Mouse (Mus musculus): Measurements from ENCODE around the gene Yeats2. TPM values are rescaled to one million over a fixed set of nuclear protein-coding genes. Genes with fewer than 3 reads are reported as not detected.
"Not testable (repeated sequence)": the region's sequence is repeated elsewhere in the genome, so short reads cannot be mapped to it uniquely, and the experiment has no call there.

The Yeats2 gene
- polyA plus RNA-seq, 1 experiment from 2014 or later = 4.4 TPM

GRCm38 (mm10) chr16:20112649-20113048 lies 28.2 kb upstream of the Yeats2 start:
- no peak overlapping the region for H3K27ac ChIP-seq (ENCODE audit: low read length)
- H3K27me3 ChIP-seq (ENCODE audit: control insufficient read depth, insufficient read depth, low read depth, low read length) = no peaks in the 10 kb centered on the region
- 69% methylated on average over 2 of the region's 2 CpGs for WGBS (ENCODE audit: insufficient replicate concordance)
- no peaks in the 10 kb centered on the region for H3K4me1 ChIP-seq (ENCODE audit: control insufficient read depth, low read depth, low read length)
- H3K4me3 ChIP-seq (ENCODE audit: low read depth, low read length) = no peak overlapping the region
- H3K9me3 ChIP-seq (replicated peaks; ENCODE audit: control insufficient read depth, low read length) = no peaks in the 10 kb centered on the region
- no peak overlapping the region for H3K4me2 ChIP-seq (ENCODE audit: low read depth, low read length)
- peaks cover 5% of the 10 kb centered on the region for H3K36me3 ChIP-seq (ENCODE audit: control insufficient read depth, insufficient read depth)
- no peak overlapping the region for H3K9ac ChIP-seq (ENCODE audit: low read depth, low read length)
- ATAC-seq (ENCODE audit: low read depth) = no peak

- Histone ChIP-seq H3K9me3 (replicated peaks; ENCODE audit: control insufficient read depth, low read length) (no peaks in the 10 kb centered on the region), H3K27ac (ENCODE audit: low read length) (no peak overlapping the region), H3K4me3 (ENCODE audit: low read depth, low read length) (no peak overlapping the region), H3K27me3 (ENCODE audit: control insufficient read depth, insufficient read depth, low read depth, low read length) (no peaks in the 10 kb centered on the region), H3K4me2 (ENCODE audit: low read depth, low read length) (no peak overlapping the region), H3K4me1 (ENCODE audit: control insufficient read depth, low read depth, low read length) (no peaks in the 10 kb centered on the region), H3K9ac (ENCODE audit: low read depth, low read length) (no peak overlapping the region), H3K36me3 (ENCODE audit: control insufficient read depth, insufficient read depth) (no peaks in the 10 kb centered on the region; the same call in 1 of the 2 replicates)
- ATAC-seq (ENCODE audit: low read depth) = no peak
- 52% methylated on average over 4 of the region's 4 CpGs for WGBS (ENCODE audit: insufficient replicate concordance)
Measured at GRCm38 (mm10) chr16:20116069-20116468, 24.8 kb upstream of the Yeats2 start.

DNA sequence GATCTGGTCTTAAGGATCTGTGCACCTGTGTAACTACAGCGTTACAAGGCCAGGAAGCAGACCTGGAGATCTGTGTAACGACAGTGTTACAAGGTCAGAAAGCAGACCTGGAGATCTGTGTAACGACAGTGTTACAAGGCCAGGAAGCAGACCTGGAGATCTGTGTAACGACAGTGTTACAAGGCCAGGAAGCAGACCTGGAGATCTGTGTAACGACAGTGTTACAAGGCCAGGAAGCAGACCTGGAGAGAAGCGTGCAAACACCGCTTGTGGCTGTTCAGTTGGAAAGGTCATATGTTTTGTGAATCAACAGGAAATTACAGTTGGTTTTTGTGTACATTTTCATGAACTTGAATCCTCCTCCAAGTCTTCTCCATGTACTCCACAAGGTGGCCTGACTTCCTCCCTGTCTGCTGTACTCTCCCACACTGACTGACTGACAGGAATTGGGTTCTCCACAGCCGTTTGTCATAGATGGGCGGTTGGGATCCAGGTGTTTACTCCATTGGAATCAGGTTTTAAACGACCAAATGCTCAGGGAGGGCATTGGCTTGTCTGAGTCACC lies 14.5 kb upstream of the Yeats2 start:
- H3K4me2 ChIP-seq (ENCODE audit: low read depth, low read length); H3K4me3 ChIP-seq (ENCODE audit: low read depth, low read length); H3K27me3 ChIP-seq (ENCODE audit: control insufficient read depth, insufficient read depth, low read depth, low read length); H3K4me1 ChIP-seq (ENCODE audit: control insufficient read depth, low read depth, low read length); H3K9me3 ChIP-seq (replicated peaks; ENCODE audit: control insufficient read depth, low read length); H3K36me3 ChIP-seq (ENCODE audit: control insufficient read depth, insufficient read depth); H3K9ac ChIP-seq (ENCODE audit: low read depth, low read length); H3K27ac ChIP-seq (ENCODE audit: low read length); ATAC-seq (ENCODE audit: low read depth): not testable (repeated sequence)
- WGBS (ENCODE audit: insufficient replicate concordance) = 63% methylated on average over 10 of the region's 10 CpGs

DNA sequence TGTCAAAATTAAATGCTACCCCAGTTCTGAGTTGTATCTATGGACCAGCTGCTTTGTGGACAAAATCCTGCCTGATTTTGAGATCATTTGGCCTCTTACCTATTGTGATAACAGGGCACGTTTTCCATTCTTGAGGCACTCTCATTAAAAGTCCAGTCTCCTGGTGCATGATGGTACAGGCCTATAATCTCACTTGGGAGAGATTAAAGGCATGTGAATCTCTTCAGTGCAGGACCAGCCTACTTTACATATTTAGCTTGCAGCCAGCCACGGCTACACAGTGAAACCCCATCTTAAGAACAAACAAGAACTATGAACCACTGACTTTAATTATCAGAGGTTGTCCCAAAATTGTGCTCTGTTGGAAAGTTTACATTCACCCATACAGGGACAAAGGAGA lies 10.5 kb upstream of the Yeats2 start:
- Histone ChIP-seq H3K4me1 (ENCODE audit: control insufficient read depth, low read depth, low read length) (no peaks in the 10 kb centered on the region), H3K4me3 (ENCODE audit: low read depth, low read length) (no peak overlapping the region), H3K36me3 (ENCODE audit: control insufficient read depth, insufficient read depth) (no peaks in the 10 kb centered on the region), H3K4me2 (ENCODE audit: low read depth, low read length) (no peak overlapping the region), H3K9me3 (replicated peaks; ENCODE audit: control insufficient read depth, low read length) (no peaks in the 10 kb centered on the region), H3K9ac (ENCODE audit: low read depth, low read length) (no peak overlapping the region), H3K27me3 (ENCODE audit: control insufficient read depth, insufficient read depth, low read depth, low read length) (no peaks in the 10 kb centered on the region), H3K27ac (ENCODE audit: low read length) (no peak overlapping the region)
- 41% methylated on average over 2 of the region's 2 CpGs for WGBS (ENCODE audit: insufficient replicate concordance)
- ATAC-seq (ENCODE audit: low read depth) = no peak

DNA sequence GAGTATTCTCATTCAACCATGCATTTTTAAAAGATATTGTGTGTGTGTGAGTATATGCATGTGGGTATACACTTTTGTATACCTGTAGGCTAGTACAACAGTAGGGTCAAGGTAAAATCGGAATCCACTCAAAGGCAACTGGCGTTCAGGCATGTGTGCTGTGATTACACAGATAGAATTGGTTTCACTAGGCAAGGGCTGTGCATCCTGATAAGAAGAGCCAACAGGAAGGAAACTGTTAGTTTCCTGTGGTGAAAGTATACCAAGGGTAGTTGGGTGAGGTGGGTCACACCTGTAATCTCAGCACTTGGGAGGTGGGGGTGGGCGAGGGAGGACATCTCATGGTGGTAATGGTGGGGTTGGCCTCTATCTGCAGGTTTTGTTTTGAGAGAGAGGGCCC lies 3.7 kb downstream of the Yeats2 start:
- H3K4me3 ChIP-seq (ENCODE audit: low read depth, low read length) = no peak overlapping the region
- no peak overlapping the region for H3K4me2 ChIP-seq (ENCODE audit: low read depth, low read length)
- no peak overlapping the region for H3K9ac ChIP-seq (ENCODE audit: low read depth, low read length)
- no peaks in the 10 kb centered on the region for H3K27me3 ChIP-seq (ENCODE audit: control insufficient read depth, insufficient read depth, low read depth, low read length)
- no peaks in the 10 kb centered on the region for H3K36me3 ChIP-seq (ENCODE audit: control insufficient read depth, insufficient read depth)
- H3K27ac ChIP-seq (ENCODE audit: low read length) = no peak overlapping the region
- 45% methylated on average over 3 of the region's 3 CpGs for WGBS (ENCODE audit: insufficient replicate concordance)
- H3K9me3 ChIP-seq (replicated peaks; ENCODE audit: control insufficient read depth, low read length) = no peaks in the 10 kb centered on the region
- H3K4me1 ChIP-seq (ENCODE audit: control insufficient read depth, low read depth, low read length) = peaks cover 10% of the 10 kb centered on the region
- no peak for ATAC-seq (ENCODE audit: low read depth)

DNA sequence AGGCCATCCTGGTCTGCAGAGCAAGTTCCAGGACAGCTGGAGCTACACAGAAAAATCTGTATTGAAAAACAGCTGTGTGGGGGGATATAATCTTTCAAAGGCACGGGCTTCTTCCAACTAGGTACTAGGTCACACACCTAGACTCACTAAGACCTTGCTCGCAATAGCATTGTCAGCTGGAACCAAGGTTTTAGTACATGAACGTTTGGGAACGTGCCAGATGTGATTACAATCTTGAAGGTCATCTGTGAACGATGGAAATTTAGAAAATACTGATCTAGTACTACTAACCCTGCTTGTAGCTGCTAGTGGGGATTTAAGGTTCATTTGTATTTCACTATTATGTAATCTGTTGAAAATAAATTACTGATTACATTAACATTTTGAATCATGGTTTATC lies 11.1 kb downstream of the Yeats2 start:
- H3K36me3 ChIP-seq (ENCODE audit: control insufficient read depth, insufficient read depth) = peaks cover 4% of the 10 kb centered on the region
- no peak overlapping the region for H3K27ac ChIP-seq (ENCODE audit: low read length)
- no peak overlapping the region for H3K4me2 ChIP-seq (ENCODE audit: low read depth, low read length)
- WGBS (ENCODE audit: insufficient replicate concordance) = 56% methylated on average over 5 of the region's 5 CpGs
- no peak overlapping the region for H3K4me3 ChIP-seq (ENCODE audit: low read depth, low read length)
- no peaks in the 10 kb centered on the region; the same call in 1 of the 2 replicates for H3K4me1 ChIP-seq (ENCODE audit: control insufficient read depth, low read depth, low read length)
- ATAC-seq (ENCODE audit: low read depth) = no peak
- H3K9me3 ChIP-seq (replicated peaks; ENCODE audit: control insufficient read depth, low read length) = no peaks in the 10 kb centered on the region
- H3K9ac ChIP-seq (ENCODE audit: low read depth, low read length) = no peak overlapping the region
- no peaks in the 10 kb centered on the region for H3K27me3 ChIP-seq (ENCODE audit: control insufficient read depth, insufficient read depth, low read depth, low read length)

DNA sequence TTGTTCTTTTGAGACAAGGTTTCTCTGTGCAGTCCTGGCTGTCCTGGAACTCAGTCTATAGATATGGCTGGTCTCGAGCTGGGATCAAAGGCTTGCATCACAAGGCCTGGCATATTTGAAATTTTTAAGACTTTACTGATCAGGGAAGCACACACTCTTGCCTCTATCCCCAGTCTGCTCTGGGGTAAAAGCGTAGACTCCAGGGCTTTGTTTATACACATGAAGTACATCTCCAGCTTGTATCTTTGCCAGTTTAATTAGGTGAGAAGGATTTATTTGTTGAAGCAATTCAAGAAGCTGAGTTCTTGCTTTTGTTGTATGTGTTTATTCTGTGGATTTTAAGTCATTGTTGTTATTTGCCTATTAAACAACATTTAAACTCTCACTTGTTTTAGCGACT lies 12.9 kb downstream of the Yeats2 start:
- H3K27me3 ChIP-seq (ENCODE audit: control insufficient read depth, insufficient read depth, low read depth, low read length) = no peaks in the 10 kb centered on the region
- no peak overlapping the region for H3K27ac ChIP-seq (ENCODE audit: low read length)
- ATAC-seq (ENCODE audit: low read depth) = no peak
- 66% methylated on average over 3 of the region's 3 CpGs for WGBS (ENCODE audit: insufficient replicate concordance)
- H3K9me3 ChIP-seq (replicated peaks; ENCODE audit: control insufficient read depth, low read length) = no peaks in the 10 kb centered on the region
- H3K36me3 ChIP-seq (ENCODE audit: control insufficient read depth, insufficient read depth) = peaks cover 4% of the 10 kb centered on the region
- no peak overlapping the region for H3K9ac ChIP-seq (ENCODE audit: low read depth, low read length)
- H3K4me3 ChIP-seq (ENCODE audit: low read depth, low read length) = no peak overlapping the region
- H3K4me2 ChIP-seq (ENCODE audit: low read depth, low read length) = no peak overlapping the region
- H3K4me1 ChIP-seq (ENCODE audit: control insufficient read depth, low read depth, low read length) = no peaks in the 10 kb centered on the region

DNA sequence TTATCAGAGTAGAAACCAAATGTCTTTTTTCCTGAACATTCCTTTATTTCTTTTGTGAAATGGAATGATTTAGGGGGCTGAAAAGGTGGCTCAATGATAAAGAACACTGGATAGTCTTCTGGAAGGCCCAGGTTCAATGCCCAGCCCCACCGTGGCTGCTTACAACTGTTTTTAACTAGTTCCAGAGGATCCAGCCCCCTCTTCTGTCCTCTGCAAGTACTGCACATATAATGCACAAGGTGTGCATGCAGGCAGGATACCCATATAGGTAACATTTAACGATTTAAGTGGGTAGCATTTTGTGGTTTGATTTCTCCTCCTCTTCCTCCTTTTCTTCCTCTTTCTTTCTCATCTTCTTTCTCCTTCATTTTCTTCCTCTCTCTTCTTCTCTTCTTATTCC lies 19.3 kb downstream of the Yeats2 start:
- no peak overlapping the region for H3K4me2 ChIP-seq (ENCODE audit: low read depth, low read length)
- no peak for ATAC-seq (ENCODE audit: low read depth)
- 68% methylated on average over 2 of the region's 2 CpGs for WGBS (ENCODE audit: insufficient replicate concordance)
- H3K27ac ChIP-seq (ENCODE audit: low read length) = no peak overlapping the region
- no peaks in the 10 kb centered on the region for H3K4me1 ChIP-seq (ENCODE audit: control insufficient read depth, low read depth, low read length)
- H3K27me3 ChIP-seq (ENCODE audit: control insufficient read depth, insufficient read depth, low read depth, low read length) = no peaks in the 10 kb centered on the region
- no peaks in the 10 kb centered on the region for H3K9me3 ChIP-seq (replicated peaks; ENCODE audit: control insufficient read depth, low read length)
- H3K36me3 ChIP-seq (ENCODE audit: control insufficient read depth, insufficient read depth) = peaks cover 23% of the 10 kb centered on the region
- no peak overlapping the region for H3K4me3 ChIP-seq (ENCODE audit: low read depth, low read length)
- no peak overlapping the region for H3K9ac ChIP-seq (ENCODE audit: low read depth, low read length)

GRCm38 (mm10) chr16:20169071-20169470 lies 28.2 kb downstream of the Yeats2 start:
- no peak overlapping the region for H3K9ac ChIP-seq (ENCODE audit: low read depth, low read length)

More at GRCm38 (mm10) chr16:20169071-20169470, 28.2 kb downstream of the Yeats2 start:
- 73% methylated on average over 3 of the region's 3 CpGs for WGBS (ENCODE audit: insufficient replicate concordance)
- H3K4me2 ChIP-seq (ENCODE audit: low read depth, low read length) = no peak overlapping the region
- ATAC-seq (ENCODE audit: low read depth) = no peak
- H3K4me1 ChIP-seq (ENCODE audit: control insufficient read depth, low read depth, low read length) = peaks cover 13% of the 10 kb centered on the region
- H3K36me3 ChIP-seq (ENCODE audit: control insufficient read depth, insufficient read depth) = peaks cover 19% of the 10 kb centered on the region
- no peaks in the 10 kb centered on the region for H3K9me3 ChIP-seq (replicated peaks; ENCODE audit: control insufficient read depth, low read length)
- no peak overlapping the region for H3K4me3 ChIP-seq (ENCODE audit: low read depth, low read length)
- H3K27me3 ChIP-seq (ENCODE audit: control insufficient read depth, insufficient read depth, low read depth, low read length) = no peaks in the 10 kb centered on the region
- H3K27ac ChIP-seq (ENCODE audit: low read length) = no peak overlapping the region; the same call in 1 of the 2 replicates

Measured in liver, embryonic 16.5 days (tissue).